Mouse (Mus musculus) lung, adult 10 weeks (tissue): ENCODE measurements around the gene Mars2. TPM values are rescaled to one million over a fixed set of nuclear protein-coding genes. Genes with fewer than 3 reads are reported as not detected.

Experiments
- polyA plus RNA-seq: library from polyadenylated mRNA; stranded (reverse); fragments of 350-450 nt; fragmentation: Illumina TruSeq; extraction: RNeasy Lipid Tissue Mini Kit (QIAGEN cat#74804); gene quantifications from one replicate; pipeline ENCODE4 v1.2.3, GENCODE M21; 2014; ENCODE audit warnings: low read depth, low replicate concordance; ENCODE audit not compliant: insufficient read depth

Mars2 gene
- 0.95 TPM for polyA plus RNA-seq

GRCm38 (mm10) chr1:55236890-55237642 is at the start of gene Mars2:
Gene Mars2 (plus strand): TSS chr1:55237177.

GRCm38 (mm10) chr1:55226011-55226857 is 10.7 kb upstream of the Mars2 start, which contains the start of gene Rftn2:
Gene Rftn2 (minus strand): TSS chr1:55226782.

Other genes starting within 250 kb of the Mars2 start
- 55.3 TPM for gene Sf3b1, start 209.7 kb upstream of the Mars2 start, polyA plus RNA-seq
- 37.8 TPM for gene Coq10b, start 184.4 kb upstream of the Mars2 start, polyA plus RNA-seq
- 181 TPM for gene Hspe1, start 149.0 kb upstream of the Mars2 start, polyA plus RNA-seq
- 88.3 TPM for gene Hspd1, start 148.9 kb upstream of the Mars2 start, polyA plus RNA-seq
- 40.1 TPM for gene Mob4, start 105.9 kb upstream of the Mars2 start, polyA plus RNA-seq
- 13.3 TPM for gene Rftn2, start 10.4 kb upstream of the Mars2 start, polyA plus RNA-seq
- gene Boll, start 126.3 kb downstream of the Mars2 start, polyA plus RNA-seq, result not detected
- gene Plcl1, start 168.7 kb downstream of the Mars2 start, polyA plus RNA-seq, result 2.3 TPM